Mouse (Mus musculus) intestine, postnatal 0 days (tissue): ENCODE measurements around the gene Tmem179b. TPM values are rescaled to one million over a fixed set of nuclear protein-coding genes. Genes with fewer than 3 reads are reported as not detected.
"Not testable (repeated sequence)": the region's sequence is repeated elsewhere in the genome, so short reads cannot be mapped to it uniquely, and the experiment has no call there.

Source experiments
- ATAC-seq: fragments of 200-750 bp; cut with Nextera tagmentation; 2 replicates; pipeline ENCODE4 v1.8.0; 2017; ENCODE audit warnings: mild to moderate bottlenecking, moderate TSS enrichment, moderate library complexity
- H3K27ac ChIP-seq: fragments of 300-500 bp; sonication (generic); 2 replicates; pipeline ENCODE4 v1.5.1; 2014; ENCODE audit warnings: mild to moderate bottlenecking, low read depth, low read length, moderate library complexity
- H3K27me3 ChIP-seq: fragments of 300-500 bp; sonication (generic); replicated peaks from 2 replicates; pipeline ENCODE4 v1.6.1; 2014; ENCODE audit warnings: low read length, mixed read lengths; ENCODE audit not compliant: control insufficient read depth, insufficient read depth
- H3K36me3 ChIP-seq: fragments of 300-500 bp; sonication (generic); 2 replicates; pipeline ENCODE4 v1.6.1; 2014; ENCODE audit warnings: mild to moderate bottlenecking, moderate library complexity; ENCODE audit not compliant: control insufficient read depth, insufficient read depth
- H3K4me1 ChIP-seq: fragments of 300-500 bp; sonication (generic); replicated peaks from 2 replicates; pipeline ENCODE4 v1.6.1; 2014; ENCODE audit warnings: antibody characterized with exemption, low read length, mixed read lengths; ENCODE audit not compliant: control insufficient read depth, insufficient read depth
- H3K4me2 ChIP-seq: fragments of 300-500 bp; sonication (generic); replicated peaks from 2 replicates; pipeline ENCODE4 v1.6.1; 2014; ENCODE audit warnings: low read depth, mild to moderate bottlenecking, moderate library complexity
- H3K4me3 ChIP-seq: fragments of 300-500 bp; sonication (generic); 2 replicates; pipeline ENCODE4 v1.5.1; 2014; ENCODE audit warnings: low read depth, low read length
- H3K9ac ChIP-seq: fragments of 300-500 bp; sonication (generic); 2 replicates; pipeline ENCODE4 v1.6.1; 2014; ENCODE audit warnings: mild to moderate bottlenecking, low read depth, low read length
- H3K9me3 ChIP-seq: fragments of 300-500 bp; sonication (generic); 2 replicates; pipeline ENCODE4 v1.6.1; 2016; ENCODE audit warnings: mixed run types; ENCODE audit not compliant: control insufficient read depth
- CTCF ChIP-seq: sonication (generic); IDR thresholded peaks from 2 replicates; pipeline ENCODE4 v1.5.1; 2016; ENCODE audit warnings: low read depth, mild to moderate bottlenecking, control low read depth, antibody characterized with exemption, moderate library complexity
- WGBS: fragments of 180-500 bp; shearing (Covaris S2); extraction: QIAGEN DNeasy Blood & Tissue Kit; methylation state at CpG from one replicate; pipeline ENCODE4 v1.1.7; 2014; 5-methylcytosine and 5-hydroxymethylcytosine counted together
- polyA plus RNA-seq: library from polyadenylated mRNA; unstranded; fragments of >200 nt; fragmentation: Nextera tagmentation; extraction: Ambion mirVana; gene quantifications from 2 replicates; pipeline ENCODE4 v1.2.1, GENCODE M21; 2015

Tmem179b gene
- polyA plus RNA-seq, 1 experiment from 2014 or later = 97.4 TPM

- Histone ChIP-seq H3K36me3 (peaks cover 39% of the 10 kb centered on the region), H3K27me3 (no peaks in the 10 kb centered on the region), H3K4me2 (no peak overlapping the region), H3K9me3 (no peaks in the 10 kb centered on the region), H3K27ac (no peak overlapping the region), H3K4me3 (no peak overlapping the region), H3K4me1 (0 out of 2 replicates have a peak, but pooled peaks cover 5% of the 10 kb centered on the region), H3K9ac (no peak overlapping the region)
- no peak for TF ChIP-seq CTCF
- no peak for ATAC-seq
- 90% methylated on average over 6 of the region's 6 CpGs for WGBS
Observed at GRCm38 (mm10) chr19:8739646-8740045, 34.6 kb downstream of the Tmem179b start.

DNA sequence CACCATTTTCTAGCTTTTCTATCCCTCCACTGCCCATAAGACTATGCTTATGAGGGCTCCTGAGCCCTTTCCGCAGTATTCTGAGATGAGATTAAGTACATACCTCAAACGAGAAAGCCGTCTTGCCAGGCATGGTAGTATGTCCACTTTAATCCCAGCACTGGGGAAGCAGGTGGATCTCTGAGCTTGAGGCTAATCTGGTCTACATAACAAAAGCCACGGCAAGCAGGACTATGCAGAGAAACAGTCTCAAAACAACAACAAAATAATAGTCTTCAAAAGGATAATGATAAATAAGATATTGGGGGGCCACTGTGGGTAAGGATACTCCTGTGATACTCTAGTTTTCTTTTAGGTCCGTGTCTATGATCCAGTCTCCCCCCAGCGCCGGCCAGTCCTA, 35.4 kb downstream of the Tmem179b start:
- 89% methylated on average over 7 of the region's 7 CpGs for WGBS
- no peak overlapping the region for H3K4me2 ChIP-seq
- no peak overlapping the region for H3K27ac ChIP-seq
- H3K9me3 ChIP-seq = no peaks in the 10 kb centered on the region
- ATAC-seq = no peak
- H3K27me3 ChIP-seq = no peaks in the 10 kb centered on the region
- no peak overlapping the region for H3K4me3 ChIP-seq
- H3K4me1 ChIP-seq = 0 out of 2 replicates have a peak, but pooled peaks cover 5% of the 10 kb centered on the region
- TF ChIP-seq CTCF = no peak
- H3K9ac ChIP-seq = no peak overlapping the region
- peaks cover 35% of the 10 kb centered on the region for H3K36me3 ChIP-seq

DNA sequence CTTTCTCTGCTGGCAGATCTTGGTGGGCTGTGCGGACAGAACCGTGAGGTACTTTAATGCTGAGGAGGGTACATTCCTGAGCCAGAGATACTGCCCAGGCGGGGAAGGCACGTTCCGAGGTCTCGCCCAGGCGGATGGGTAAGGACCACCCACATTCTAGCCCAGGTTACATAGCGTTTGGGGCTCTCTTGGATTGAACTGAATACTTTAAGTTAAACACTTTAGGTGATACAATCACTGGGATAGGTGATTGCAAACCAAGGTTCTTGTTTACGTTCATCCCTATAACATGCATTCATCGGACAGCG, 38.2 kb downstream of the Tmem179b start:
- Histone ChIP-seq H3K36me3 (peaks cover 27% of the 10 kb centered on the region), H3K27me3 (no peaks in the 10 kb centered on the region), H3K4me3 (peak overlapping the region; percentile 94), H3K9ac (peak overlapping the region; percentile 71), H3K27ac (peak overlapping the region; percentile 74), H3K4me2 (peak overlapping the region; percentile 95), H3K4me1 (no peaks in the 10 kb centered on the region), H3K9me3 (no peaks in the 10 kb centered on the region)
- peak; percentile 38; the same call in 1 of the 2 replicates for ATAC-seq
- TF ChIP-seq CTCF = no peak
- whole genome bisulfite sequencing = 1% methylated on average over 11 of the region's 11 CpGs

GRCm38 (mm10) chr19:8735389-8736159, 38.7 kb downstream of the Tmem179b start, which contains the start of gene Wdr74:
Gene Wdr74 (plus strand): TSS chr19:8735827.
- Histone ChIP-seq H3K4me2 (peak within 1 kb of the TSS; percentile 95), H3K9me3 (no peaks in the 10 kb centered on the region), H3K4me1 (no peaks in the 10 kb centered on the region), H3K9ac (peak within 1 kb of the TSS; percentile 71), H3K27me3 (no peaks in the 10 kb centered on the region), H3K27ac (peak within 1 kb of the TSS; percentile 74), H3K36me3 (peaks cover 27% of the 10 kb centered on the region), H3K4me3 (peak within 1 kb of the TSS; percentile 94)
- ATAC-seq = peak; percentile 87
- no peak for TF ChIP-seq CTCF
- under 1% methylated on average over 32 of the region's 32 CpGs for WGBS

DNA sequence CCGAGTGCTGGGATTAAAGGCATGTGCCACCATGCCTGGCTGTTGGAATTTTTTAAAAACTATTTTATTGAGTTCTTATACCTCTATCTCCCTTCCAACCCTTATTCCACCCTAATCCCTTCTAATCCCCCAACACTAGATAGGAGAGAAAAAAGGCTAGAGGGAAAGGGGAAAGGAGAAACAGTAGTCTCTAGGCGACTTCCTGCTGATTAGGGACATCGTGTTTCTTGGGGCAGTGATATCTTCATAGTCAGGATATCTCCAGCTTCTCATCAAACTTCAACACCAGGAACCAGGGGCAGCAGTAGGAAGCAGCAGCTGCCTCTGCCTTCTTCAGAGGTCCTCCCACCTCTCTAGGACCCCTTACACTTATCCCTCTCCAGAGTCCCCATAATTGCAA, 39.9 kb downstream of the Tmem179b start:
- 59% methylated on average over 3 of the region's 3 CpGs for WGBS
- no peak for ATAC-seq
- H3K27ac ChIP-seq = no peak overlapping the region
- H3K9ac ChIP-seq = no peak overlapping the region
- no peak for TF ChIP-seq CTCF
- H3K9me3 ChIP-seq = no peaks in the 10 kb centered on the region
- no peaks in the 10 kb centered on the region for H3K27me3 ChIP-seq
- H3K4me1 ChIP-seq = no peaks in the 10 kb centered on the region
- no peak overlapping the region for H3K4me3 ChIP-seq
- H3K36me3 ChIP-seq = peaks cover 14% of the 10 kb centered on the region
- no peak overlapping the region for H3K4me2 ChIP-seq

DNA sequence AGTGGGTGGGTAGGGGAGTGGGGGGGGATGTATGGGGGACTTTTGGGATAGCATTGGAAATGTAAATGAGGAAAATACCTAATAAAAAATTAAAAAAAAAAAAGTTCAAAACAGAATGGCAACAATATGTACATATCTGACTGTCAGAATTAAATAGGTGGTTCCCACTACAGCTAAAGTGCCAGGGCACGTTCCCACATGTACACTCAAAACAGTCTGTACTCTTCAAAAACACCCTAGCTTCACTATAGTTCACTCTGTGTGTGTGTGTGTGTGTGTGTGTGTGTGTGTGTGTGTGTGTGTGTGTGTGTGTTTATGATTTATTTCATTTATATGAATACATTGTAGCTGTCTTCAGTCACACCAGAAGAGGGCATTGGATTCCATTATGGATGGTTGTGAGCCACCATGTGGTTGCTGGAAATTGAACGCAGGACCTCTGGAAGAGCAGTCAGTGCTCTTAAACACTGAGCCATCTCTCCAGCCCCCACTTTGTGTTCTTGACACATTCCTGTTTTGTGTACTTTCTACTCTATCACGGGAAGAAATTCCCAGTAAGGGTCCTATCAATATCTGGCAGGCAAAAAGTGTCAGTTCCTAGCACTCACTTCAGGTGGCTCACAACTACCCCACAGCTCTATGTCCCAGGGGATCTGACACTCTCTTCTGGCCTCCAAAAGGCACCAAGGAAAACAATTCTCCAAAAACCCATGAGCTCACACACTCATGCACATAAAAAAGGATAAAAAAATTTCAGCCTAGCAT, 45.8 kb downstream of the Tmem179b start:
- WGBS = 46% methylated on average over 3 of the region's 3 CpGs
- not testable (repeated sequence) for H3K9me3 ChIP-seq, ATAC-seq

More for the DNA sequence above, 45.8 kb downstream of the Tmem179b start:
- not testable (repeated sequence) for H3K9ac ChIP-seq, H3K4me1 ChIP-seq, H3K4me3 ChIP-seq, H3K27me3 ChIP-seq, H3K4me2 ChIP-seq, H3K27ac ChIP-seq
- H3K36me3 ChIP-seq = peaks cover 26% of the 10 kb centered on the region
